Mouse (Mus musculus): ENCODE measurements at regions not wholly inside any gene's neighbourhood (a gene's known extent, or its start where the extent isn't known, plus 50 kb on each side); places are given as distances from the start of the nearest gene placed in this dataset.
"Not testable (repeated sequence)": the region's sequence is repeated elsewhere in the genome, so short reads cannot be mapped to it uniquely, and the experiment has no call there.

- no peak for DNase-seq (ENCODE audit: low read depth)
These were observed 57.1 kb downstream of the Pou4f1 start for GRCm38 (mm10) chr14:104410730-104411129.

- no peak for DNase-seq (ENCODE audit: low read depth)
These were observed 57.5 kb downstream of the Pou4f1 start for GRCm38 (mm10) chr14:104410292-104410691.

GRCm38 (mm10) chr14:104406062-104406461 lies 61.7 kb downstream of the Pou4f1 start:
- no peak for DNase-seq (ENCODE audit: low read depth)

- no peak for DNase-seq (ENCODE audit: low read depth)
These were observed 78.3 kb downstream of the Pou4f1 start for GRCm38 (mm10) chr14:104389297-104390071.

- no peak for DNase-seq (ENCODE audit: low read depth)
These were observed 78.9 kb downstream of the Pou4f1 start for GRCm38 (mm10) chr14:104388879-104389278.

GRCm38 (mm10) chr14:104380986-104381385 lies 86.8 kb downstream of the Pou4f1 start:
- DNase-seq (ENCODE audit: low read depth) = no peak

GRCm38 (mm10) chr14:104372776-104373175 lies 95.0 kb downstream of the Pou4f1 start:
- no peak for DNase-seq (ENCODE audit: low read depth)

GRCm38 (mm10) chr14:104356636-104357035 lies 111.2 kb downstream of the Pou4f1 start:
- no peak for DNase-seq (ENCODE audit: low read depth)

GRCm38 (mm10) chr14:104336783-104337182 lies 131.0 kb downstream of the Pou4f1 start:
- not testable (repeated sequence) for DNase-seq (ENCODE audit: low read depth)

GRCm38 (mm10) chr14:104326089-104326488 lies 141.7 kb downstream of the Pou4f1 start:
- no peak for DNase-seq (ENCODE audit: low read depth)

GRCm38 (mm10) chr14:104300141-104300540 lies 167.7 kb downstream of the Pou4f1 start:
- DNase-seq (ENCODE audit: low read depth) = no peak

- DNase-seq (ENCODE audit: low read depth) = no peak
These were observed 169.5 kb downstream of the Pou4f1 start for GRCm38 (mm10) chr14:104298312-104298711.

- no peak for DNase-seq (ENCODE audit: low read depth)
These were observed 170.2 kb downstream of the Pou4f1 start for GRCm38 (mm10) chr14:104297316-104298311.

- DNase-seq (ENCODE audit: low read depth) = no peak
These were observed 174.0 kb downstream of the Pou4f1 start for GRCm38 (mm10) chr14:104293814-104294213.

GRCm38 (mm10) chr14:104293147-104293546 lies 174.7 kb downstream of the Pou4f1 start:
- DNase-seq (ENCODE audit: low read depth) = no peak

GRCm38 (mm10) chr14:104280353-104280752 lies 187.4 kb downstream of the Pou4f1 start:
- DNase-seq (ENCODE audit: low read depth) = no peak

GRCm38 (mm10) chr14:104279890-104280289 lies 187.9 kb downstream of the Pou4f1 start:
- DNase-seq (ENCODE audit: low read depth) = no peak

GRCm38 (mm10) chr14:104274752-104275151 lies 193.0 kb downstream of the Pou4f1 start:
- DNase-seq (ENCODE audit: low read depth) = no peak

GRCm38 (mm10) chr14:104264919-104265764 lies 202.7 kb downstream of the Pou4f1 start:
- DNase-seq (ENCODE audit: low read depth) = no peak

- no peak for DNase-seq (ENCODE audit: low read depth)
These were observed 250.8 kb downstream of the Pou4f1 start for GRCm38 (mm10) chr14:104216965-104217364.

- DNase-seq (ENCODE audit: low read depth) = no peak
These were observed 257.1 kb downstream of the Pou4f1 start for GRCm38 (mm10) chr14:104210719-104211118.

- no peak for DNase-seq (ENCODE audit: low read depth)
These were observed 258.9 kb downstream of the Pou4f1 start for GRCm38 (mm10) chr14:104208855-104209254.

Measured in induced T-regulatory cell, adult 2 months (primary cell).